Mouse (Mus musculus) intestine, embryonic 15.5 days (tissue): ENCODE measurements around the gene C1ql1. TPM values are rescaled to one million over a fixed set of nuclear protein-coding genes. Genes with fewer than 3 reads are reported as not detected.

Experiments used
- ATAC-seq: fragments of 200-750 bp; cut with Nextera tagmentation; 2 replicates; pipeline ENCODE4 v1.8.0; 2017; ENCODE audit warnings: moderate TSS enrichment, moderate library complexity
- H3K27ac ChIP-seq: fragments of 300-500 bp; sonication (generic); 2 replicates; pipeline ENCODE4 v1.5.1; 2015; ENCODE audit warnings: mild to moderate bottlenecking, inconsistent platforms
- H3K27me3 ChIP-seq: fragments of 300-500 bp; sonication (generic); replicated peaks from 2 replicates; pipeline ENCODE4 v1.6.1; 2015; ENCODE audit warnings: inconsistent platforms
- H3K36me3 ChIP-seq: fragments of 300-500 bp; sonication (generic); 2 replicates; pipeline ENCODE4 v1.6.1; 2015; ENCODE audit warnings: inconsistent platforms
- H3K4me1 ChIP-seq: fragments of 300-500 bp; sonication (generic); replicated peaks from 2 replicates; pipeline ENCODE4 v1.6.1; 2015; ENCODE audit warnings: inconsistent platforms
- H3K4me2 ChIP-seq: fragments of 300-500 bp; sonication (generic); replicated peaks from 2 replicates; pipeline ENCODE4 v1.6.1; 2015; ENCODE audit warnings: mild to moderate bottlenecking, inconsistent platforms
- H3K4me3 ChIP-seq: fragments of 300-500 bp; sonication (generic); replicated peaks from 2 replicates; pipeline ENCODE4 v1.5.1; 2015; ENCODE audit warnings: inconsistent platforms
- H3K9ac ChIP-seq: fragments of 300-500 bp; sonication (generic); 2 replicates; pipeline ENCODE4 v1.6.1; 2015; ENCODE audit warnings: inconsistent platforms
- H3K9me3 ChIP-seq: fragments of 300-500 bp; sonication (generic); 2 replicates; pipeline ENCODE4 v1.6.1; 2016; ENCODE audit warnings: inconsistent platforms
- WGBS: fragments of 180-500 bp; shearing (Covaris S2); methylation state at CpG from one replicate; pipeline ENCODE4 v1.1.7; 2015; 5-methylcytosine and 5-hydroxymethylcytosine counted together
- polyA plus RNA-seq: library from polyadenylated mRNA; unstranded; fragments of >200 nt; fragmentation: Nextera tagmentation; extraction: Ambion mirVana; gene quantifications from 2 replicates; pipeline ENCODE4 v1.2.1, GENCODE M21; 2015

The C1ql1 gene
- polyA plus RNA-seq, 1 experiment from 2014 or later = 4.2 TPM

- H3K36me3 ChIP-seq = 0 out of 2 replicates have a peak, but pooled peaks cover 3% of the 10 kb centered on the region
- H3K9ac ChIP-seq = peak overlapping the region; percentile 53
- H3K4me2 ChIP-seq = peak overlapping the region; percentile 75
- H3K9me3 ChIP-seq = no peaks in the 10 kb centered on the region
- H3K27ac ChIP-seq = peak overlapping the region; percentile 90
- no peaks in the 10 kb centered on the region for H3K27me3 ChIP-seq
- WGBS = 2% methylated on average over 10 of the region's 10 CpGs
- peak overlapping the region; percentile 74 for H3K4me3 ChIP-seq
- peak; percentile 53 for ATAC-seq
- peaks cover 10% of the 10 kb centered on the region; the same call in 1 of the 2 replicates for H3K4me1 ChIP-seq
These were observed 21.2 kb downstream of the C1ql1 start for GRCm38 (mm10) chr11:102925351-102925717.

GRCm38 (mm10) chr11:102924557-102925350 is 21.7 kb downstream of the C1ql1 start, which contains the start of gene Kif18b:
Kif18b (minus strand) TSS chr11:102925124.
- peak within 1 kb of the TSS; percentile 90 for H3K27ac ChIP-seq
- H3K4me1 ChIP-seq = peaks cover 10% of the 10 kb centered on the region; the same call in 1 of the 2 replicates
- H3K9me3 ChIP-seq = no peaks in the 10 kb centered on the region
- peak within 1 kb of the TSS; percentile 74 for H3K4me3 ChIP-seq
- H3K27me3 ChIP-seq = no peaks in the 10 kb centered on the region
- peak within 1 kb of the TSS; percentile 67 for H3K9ac ChIP-seq
- WGBS = under 1% methylated on average over 62 of the region's 62 CpGs
- 0 out of 2 replicates have a peak, but pooled peaks cover 3% of the 10 kb centered on the region for H3K36me3 ChIP-seq
- H3K4me2 ChIP-seq = peak within 1 kb of the TSS; percentile 75
- peak; percentile 98 for ATAC-seq

- Histone ChIP-seq H3K4me3 (no peak overlapping the region), H3K4me1 (peaks cover 10% of the 10 kb centered on the region; the same call in 1 of the 2 replicates), H3K9ac (no peak overlapping the region), H3K27ac (no peak overlapping the region), H3K9me3 (no peaks in the 10 kb centered on the region), H3K36me3 (0 out of 2 replicates have a peak, but pooled peaks cover 3% of the 10 kb centered on the region), H3K4me2 (no peak overlapping the region), H3K27me3 (no peaks in the 10 kb centered on the region)
- no peak for ATAC-seq
- whole genome bisulfite sequencing = 79% methylated on average over 6 of the region's 6 CpGs
These were observed 25.0 kb downstream of the C1ql1 start for GRCm38 (mm10) chr11:102921491-102921890.

GRCm38 (mm10) chr11:102918077-102918476 is 28.4 kb downstream of the C1ql1 start:
- H3K27me3 ChIP-seq = no peaks in the 10 kb centered on the region
- H3K4me2 ChIP-seq = no peak overlapping the region
- 85% methylated on average over 4 of the region's 4 CpGs for WGBS
- peaks cover 25% of the 10 kb centered on the region for H3K36me3 ChIP-seq
- no peak overlapping the region for H3K4me3 ChIP-seq
- no peak overlapping the region for H3K27ac ChIP-seq
- H3K9me3 ChIP-seq = no peaks in the 10 kb centered on the region
- no peak for ATAC-seq
- H3K4me1 ChIP-seq = peaks cover 10% of the 10 kb centered on the region; the same call in 1 of the 2 replicates
- no peak overlapping the region for H3K9ac ChIP-seq

GRCm38 (mm10) chr11:102915380-102915779 is 31.1 kb downstream of the C1ql1 start:
- Histone ChIP-seq H3K36me3 (peaks cover 34% of the 10 kb centered on the region), H3K27ac (no peak overlapping the region), H3K4me1 (no peaks in the 10 kb centered on the region), H3K27me3 (no peaks in the 10 kb centered on the region), H3K9ac (no peak overlapping the region), H3K4me3 (no peak overlapping the region), H3K9me3 (no peaks in the 10 kb centered on the region), H3K4me2 (no peak overlapping the region)
- ATAC-seq = no peak
- WGBS = 89% methylated on average over 9 of the region's 9 CpGs

GRCm38 (mm10) chr11:102911376-102911775 is 35.1 kb downstream of the C1ql1 start:
- Histone ChIP-seq H3K36me3 (peaks cover 68% of the 10 kb centered on the region), H3K27me3 (no peaks in the 10 kb centered on the region), H3K9me3 (no peaks in the 10 kb centered on the region), H3K27ac (no peak overlapping the region), H3K9ac (no peak overlapping the region), H3K4me3 (no peak overlapping the region), H3K4me2 (no peak overlapping the region), H3K4me1 (no peaks in the 10 kb centered on the region)
- no peak for ATAC-seq
- WGBS = 63% methylated on average over 7 of the region's 7 CpGs

GRCm38 (mm10) chr11:102903654-102904053 is 42.8 kb downstream of the C1ql1 start:
- H3K9ac ChIP-seq = no peak overlapping the region
- no peaks in the 10 kb centered on the region for H3K27me3 ChIP-seq
- H3K4me1 ChIP-seq = no peaks in the 10 kb centered on the region
- H3K9me3 ChIP-seq = no peaks in the 10 kb centered on the region
- H3K27ac ChIP-seq = no peak overlapping the region
- 66% methylated on average over 7 of the region's 7 CpGs for WGBS
- no peak overlapping the region for H3K4me2 ChIP-seq
- no peak overlapping the region for H3K4me3 ChIP-seq
- ATAC-seq = no peak
- H3K36me3 ChIP-seq = peaks cover 33% of the 10 kb centered on the region

- Histone ChIP-seq H3K9me3 (no peaks in the 10 kb centered on the region), H3K27me3 (no peaks in the 10 kb centered on the region), H3K27ac (no peak overlapping the region), H3K36me3 (peaks cover 18% of the 10 kb centered on the region), H3K4me2 (no peak overlapping the region), H3K4me1 (no peaks in the 10 kb centered on the region), H3K9ac (no peak overlapping the region), H3K4me3 (no peak overlapping the region)
- WGBS = 87% methylated on average over 5 of the region's 5 CpGs
- no peak for ATAC-seq
These were observed 44.4 kb downstream of the C1ql1 start for GRCm38 (mm10) chr11:102902107-102902506.

- Histone ChIP-seq H3K27ac (no peak overlapping the region), H3K4me1 (no peaks in the 10 kb centered on the region), H3K4me2 (no peak overlapping the region), H3K4me3 (no peak overlapping the region), H3K9ac (no peak overlapping the region), H3K27me3 (peaks cover 3% of the 10 kb centered on the region; the same call in 1 of the 2 replicates), H3K36me3 (peaks cover 10% of the 10 kb centered on the region), H3K9me3 (no peaks in the 10 kb centered on the region)
- no peak for ATAC-seq
- 64% methylated on average over 4 of the region's 4 CpGs for WGBS
These were observed 45.3 kb downstream of the C1ql1 start for GRCm38 (mm10) chr11:102901199-102901598.

- H3K4me3 ChIP-seq = no peak within 1 kb of the TSS
- no peaks in the 10 kb centered on the region for H3K4me1 ChIP-seq
- no peak within 1 kb of the TSS for H3K9ac ChIP-seq
- peaks cover 3% of the 10 kb centered on the region; the same call in 1 of the 2 replicates for H3K27me3 ChIP-seq
- 11% methylated on average over 7 of the region's 7 CpGs for WGBS
- H3K36me3 ChIP-seq = peaks cover 6% of the 10 kb centered on the region
- H3K9me3 ChIP-seq = no peaks in the 10 kb centered on the region
- no peak within 1 kb of the TSS for H3K4me2 ChIP-seq
- no peak within 1 kb of the TSS for H3K27ac ChIP-seq
- peak; percentile 54 for ATAC-seq
These were observed 45.7 kb downstream of the C1ql1 start, which contains the start of gene Gfap for GRCm38 (mm10) chr11:102900763-102901162. Gfap (minus strand) TSS chr11:102900912.

GRCm38 (mm10) chr11:102898408-102898807 is 48.1 kb downstream of the C1ql1 start:
- Histone ChIP-seq H3K27me3 (peaks cover 3% of the 10 kb centered on the region; the same call in 1 of the 2 replicates), H3K4me1 (peaks cover 2% of the 10 kb centered on the region)
- WGBS = 80% methylated on average over 9 of the region's 9 CpGs

GRCm38 (mm10) chr11:102896641-102897040 is 49.8 kb downstream of the C1ql1 start:
- Histone ChIP-seq H3K27ac (no peak overlapping the region), H3K4me2 (no peak overlapping the region), H3K4me1 (peaks cover 7% of the 10 kb centered on the region), H3K27me3 (peaks cover 3% of the 10 kb centered on the region; the same call in 1 of the 2 replicates), H3K36me3 (no peaks in the 10 kb centered on the region), H3K4me3 (no peak overlapping the region), H3K9ac (no peak overlapping the region), H3K9me3 (no peaks in the 10 kb centered on the region)
- ATAC-seq = no peak
- 77% methylated on average over 20 of the region's 20 CpGs for WGBS

More at GRCm38 (mm10) chr11:102898408-102898807, 48.1 kb downstream of the C1ql1 start:
- no peak overlapping the region for H3K4me2 ChIP-seq
- no peaks in the 10 kb centered on the region for H3K36me3 ChIP-seq
- H3K9ac ChIP-seq = no peak overlapping the region
- no peak for ATAC-seq
- no peak overlapping the region for H3K27ac ChIP-seq
- H3K4me3 ChIP-seq = no peak overlapping the region
- H3K9me3 ChIP-seq = no peaks in the 10 kb centered on the region
